Mouse (Mus musculus) G1E (cell line): ENCODE measurements at regions not wholly inside any gene's neighbourhood (a gene's known extent, or its start where the extent isn't known, plus 50 kb on each side); places are given as distances from the start of the nearest gene placed in this dataset.

Experiments used
- CTCF ChIP-seq: IDR thresholded peaks from 2 replicates; pipeline ENCODE4 v1.5.1; 2012; ENCODE audit warnings: low read depth, low read length, inconsistent platforms, mixed read lengths
- GATA1 ChIP-seq: IDR thresholded peaks from 2 replicates; pipeline ENCODE4 v1.6.1; 2012; ENCODE audit warnings: borderline replicate concordance, low read length, inconsistent platforms, mixed read lengths
- POLR2AphosphoS5 ChIP-seq: IDR thresholded peaks from 2 replicates; pipeline ENCODE4 v1.6.1; 2012; ENCODE audit warnings: low read depth, low read length, inconsistent platforms; ENCODE audit not compliant: insufficient replicate concordance
- TAL1 ChIP-seq: conservative IDR thresholded peaks from 2 replicates; pipeline ENCODE4 v1.6.1; 2012; ENCODE audit warnings: low read depth, low read length, inconsistent platforms, mixed read lengths

- TF ChIP-seq CTCF (no peak), GATA1 (no peak), POLR2AphosphoS5 (no peak), TAL1 (no peak)
Measured at GRCm38 (mm10) chr2:45751746-45752145, 634.6 kb upstream of the Zeb2 start.
